Mouse (Mus musculus) spleen, adult 2 months (tissue): ENCODE data around the gene Zc3hc1.

ENCODE experiments used
- CTCF ChIP-seq: fragments of 200-500 bp; IDR thresholded peaks from 2 replicates; pipeline ENCODE4 v1.5.1; 2011; ENCODE audit warnings: mild to moderate bottlenecking, inconsistent platforms; ENCODE audit not compliant: insufficient read depth, insufficient read length, insufficient replicate concordance; ENCODE audit errors: extremely low read depth
- POLR2A ChIP-seq: fragments of 200-500 bp; IDR thresholded peaks from 2 replicates; pipeline ENCODE4 v1.6.1; 2011; ENCODE audit warnings: low read depth, low read length, inconsistent platforms

DNA sequence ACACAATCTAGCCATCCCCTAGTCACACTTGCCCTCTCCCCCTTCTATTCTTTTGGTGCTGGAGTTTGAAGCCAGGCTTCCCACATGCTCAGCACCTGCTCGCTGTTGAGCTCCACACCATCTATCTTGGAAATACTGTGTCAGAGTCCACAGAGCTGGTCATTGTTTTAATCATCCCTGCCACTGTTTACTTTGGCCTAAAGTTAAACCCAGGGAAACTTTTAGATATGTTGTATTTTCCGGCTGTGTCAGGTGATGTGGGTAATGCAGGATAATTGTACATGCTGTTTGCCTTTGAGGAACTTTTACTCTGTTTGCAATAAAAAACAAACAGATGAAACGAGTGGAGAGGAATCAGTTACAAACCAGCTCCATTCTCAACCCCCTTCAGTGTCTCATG is 46.2 kb upstream of the Zc3hc1 start:
- TF ChIP-seq POLR2A = no peak
- TF ChIP-seq CTCF = no peak
